Mouse (Mus musculus): ENCODE results near the gene Lrrc55.

Gene Lrrc55

DNA sequence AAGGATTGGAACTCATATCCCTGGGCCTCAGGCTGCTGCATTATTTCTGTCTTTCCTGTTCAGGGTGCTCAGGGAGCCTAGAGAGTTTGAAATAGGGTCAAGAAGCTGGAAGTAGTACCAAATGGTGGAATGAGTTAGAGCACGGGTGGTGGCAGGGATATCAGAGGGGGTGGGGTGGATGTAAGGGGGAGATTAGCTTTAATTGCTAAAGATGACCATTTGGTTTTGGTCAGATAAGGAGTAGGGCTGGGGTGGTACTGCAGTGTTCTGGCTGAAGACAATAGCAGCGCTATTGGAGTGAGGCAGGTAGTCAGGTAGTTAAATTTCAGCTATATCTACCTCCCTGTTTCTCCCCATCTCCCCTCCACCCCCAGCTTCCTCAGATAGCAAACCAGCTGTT lies 65.8 kb downstream of the Lrrc55 start:
- no peak for DNase-seq

DNA sequence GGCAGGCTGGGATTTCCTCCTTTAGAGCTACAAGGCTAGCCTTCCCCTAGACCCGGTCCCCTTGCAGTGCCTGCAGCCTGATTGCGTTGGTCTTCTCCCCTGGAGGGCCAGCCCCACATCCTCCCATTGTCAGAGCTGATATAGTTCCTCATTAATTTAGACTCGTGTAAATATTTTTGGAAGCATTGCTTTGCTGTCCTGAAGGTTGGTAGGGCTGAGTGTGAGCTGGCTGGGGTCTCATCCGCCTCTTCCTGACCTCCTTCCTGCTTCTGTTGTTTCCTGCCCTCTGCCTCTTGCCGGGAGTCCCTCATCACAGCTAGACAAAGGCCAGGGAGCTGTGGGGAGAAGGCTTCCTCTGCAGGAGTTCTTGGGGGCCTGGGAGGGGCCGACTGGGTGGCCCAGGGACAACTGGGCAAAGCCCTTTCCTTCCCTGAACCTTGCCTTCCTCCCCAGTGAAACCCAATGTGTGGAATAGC lies 67.5 kb downstream of the Lrrc55 start:
- peak; percentile 2 for DNase-seq

DNA sequence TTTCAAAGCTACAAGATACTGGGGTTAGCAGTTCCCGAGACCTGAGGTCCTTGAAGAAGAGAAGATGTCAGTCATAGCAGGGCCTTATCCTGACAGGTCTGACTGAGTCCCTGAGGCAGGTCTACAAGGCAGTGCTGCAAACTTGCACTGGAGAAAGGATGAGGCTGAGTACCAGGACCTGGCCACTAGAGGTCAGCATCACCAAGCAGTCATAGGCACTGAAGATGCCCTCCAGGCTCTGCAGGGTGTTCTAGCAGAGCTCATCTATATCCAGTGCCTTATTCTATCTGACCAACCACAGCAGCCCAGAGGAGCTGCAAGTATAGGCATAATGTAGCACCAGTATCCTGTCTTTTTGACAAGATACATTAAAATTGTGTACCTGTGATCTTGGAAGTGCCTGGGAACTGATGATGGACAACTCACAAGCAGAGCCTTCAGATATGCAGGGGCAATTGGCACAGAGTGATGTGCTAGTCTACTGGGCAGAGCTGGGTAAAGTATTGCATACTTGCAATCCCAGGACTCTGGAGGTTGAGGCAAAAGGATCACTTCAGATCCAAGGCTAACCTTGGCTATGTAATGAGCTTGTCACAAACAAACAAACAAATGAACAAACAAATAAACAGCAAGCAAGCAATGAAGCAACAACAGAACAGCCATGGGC lies 73.0 kb downstream of the Lrrc55 start:
- peak; percentile 77 for DNase-seq

DNA sequence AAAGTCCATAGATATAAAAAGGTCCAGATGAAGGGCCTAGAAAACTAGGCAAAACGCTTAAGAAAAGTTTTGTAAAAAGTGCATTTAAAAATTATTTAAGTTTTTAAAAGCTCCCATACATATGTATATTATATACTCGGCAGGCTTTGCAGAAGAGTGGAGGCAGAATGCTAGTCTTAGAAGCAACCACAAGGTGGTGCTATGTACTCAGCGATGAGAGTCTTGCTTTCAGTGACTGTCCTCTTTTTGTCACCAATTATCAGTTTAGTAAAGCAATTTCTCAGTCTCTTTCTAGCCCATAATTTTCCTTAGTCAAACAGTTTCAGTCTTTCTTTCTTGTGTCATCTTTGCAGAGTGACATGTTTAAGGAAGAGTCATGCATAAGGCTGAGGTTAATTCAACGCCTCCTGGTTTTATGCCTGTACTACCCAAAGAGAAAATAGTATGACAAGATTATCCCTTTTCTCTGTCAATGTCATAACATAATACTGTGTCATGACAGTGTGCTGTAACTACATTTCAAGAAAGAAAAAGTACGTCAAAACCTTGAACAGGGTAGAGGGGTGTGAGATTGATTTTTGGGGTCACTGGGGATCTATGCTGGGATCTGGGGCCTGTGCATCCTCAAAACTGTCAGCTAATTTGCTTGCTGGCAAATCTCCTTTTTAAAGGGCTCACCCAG lies 73.7 kb downstream of the Lrrc55 start:
- peak; percentile 70 for DNase-seq
